Mouse (Mus musculus) regulatory T cell (primary cell): ENCODE data around the gene Zfp777.

ENCODE experiments used
- in situ Hi-C: fragments of 300-600 bp; cut with MboI, MseI; formaldehyde crosslinking; loops from one replicate; pipeline ENCODE4 v1.15.1; 2025; ENCODE audit warnings: high pct_unique_total_duplicates

The Zfp777 gene

GRCm38 (mm10) chr6:48048426-48049272 is at the start of gene Zfp777:
Gene Zfp777 (minus strand): TSS chr6:48048911.
- in situ Hi-C loops = no loop called here

- in situ Hi-C loops = loop anchor here (25.0 kb wide), 1 partner anchor 675 kb away; the partner anchor contains the start of gene Gimap3
Measured at GRCm38 (mm10) chr6:48086957-48087715, 38.4 kb upstream of the Zfp777 start.

GRCm38 (mm10) chr6:48086471-48086878 is 37.8 kb upstream of the Zfp777 start, which contains the start of gene Zfp746:
Gene Zfp746 (minus strand): TSS chr6:48086593.
- in situ Hi-C loops = loop anchor here (25.0 kb wide), 1 partner anchor 676 kb away; the partner anchor contains the start of gene Gimap3

- in situ Hi-C loops = loop anchor here (25.0 kb wide), 1 partner anchor 677 kb away; the partner anchor contains the start of gene Gimap3
Measured at GRCm38 (mm10) chr6:48085521-48086404, 37.1 kb upstream of the Zfp777 start.

- in situ Hi-C loops = loop anchor here (25.0 kb wide), 1 partner anchor 679 kb away; the partner anchor contains the start of gene Gimap3
Measured at GRCm38 (mm10) chr6:48083733-48084191, 35.1 kb upstream of the Zfp777 start.

GRCm38 (mm10) chr6:48081952-48082351 is 33.2 kb upstream of the Zfp777 start:
- in situ Hi-C loops = loop anchor here (25.0 kb wide), 1 partner anchor 680 kb away; the partner anchor contains the start of gene Gimap3

GRCm38 (mm10) chr6:48081021-48081420 is 32.3 kb upstream of the Zfp777 start:
- in situ Hi-C loops = loop anchor here (25.0 kb wide), 1 partner anchor 681 kb away; the partner anchor contains the start of gene Gimap3

- in situ Hi-C loops = no loop called here
Measured at GRCm38 (mm10) chr6:48073316-48073715, 24.6 kb upstream of the Zfp777 start.

GRCm38 (mm10) chr6:48067492-48067891 is 18.8 kb upstream of the Zfp777 start:
- in situ Hi-C loops = no loop called here

GRCm38 (mm10) chr6:48065587-48066075 is 16.9 kb upstream of the Zfp777 start:
- in situ Hi-C loops = no loop called here

- in situ Hi-C loops = no loop called here
Measured at GRCm38 (mm10) chr6:48064451-48064850, 15.7 kb upstream of the Zfp777 start.

- in situ Hi-C loops = no loop called here
Measured at GRCm38 (mm10) chr6:48063940-48064339, 15.2 kb upstream of the Zfp777 start.

GRCm38 (mm10) chr6:48060895-48061294 is 12.2 kb upstream of the Zfp777 start:
- in situ Hi-C loops = no loop called here

- in situ Hi-C loops = no loop called here
Measured at GRCm38 (mm10) chr6:48060421-48060820, 11.7 kb upstream of the Zfp777 start.

- in situ Hi-C loops = no loop called here
Measured at GRCm38 (mm10) chr6:48052136-48052535, 3.4 kb upstream of the Zfp777 start.

GRCm38 (mm10) chr6:48051666-48052065 is 3.0 kb upstream of the Zfp777 start:
- in situ Hi-C loops = no loop called here

GRCm38 (mm10) chr6:48049273-48050065 is 758 bp upstream of the Zfp777 start:
- in situ Hi-C loops = no loop called here

GRCm38 (mm10) chr6:48047450-48048351 is 1.0 kb downstream of the Zfp777 start:
- in situ Hi-C loops = no loop called here

GRCm38 (mm10) chr6:48047114-48047449 is 1.6 kb downstream of the Zfp777 start:
- in situ Hi-C loops = no loop called here
